Mouse (Mus musculus) megakaryocyte, embryonic 14.5 days (primary cell): ENCODE data around the gene 5730522E02Rik.

Experiments
- FLI1 ChIP-seq: IDR thresholded peaks from 2 replicates; pipeline ENCODE4 v1.6.1; 2012; ENCODE audit warnings: low read length, inconsistent platforms, mixed read lengths
- GATA1 ChIP-seq: IDR thresholded peaks from 3 replicates; pipeline ENCODE4 v1.6.1; 2012; ENCODE audit warnings: mixed read lengths, low read length, inconsistent platforms, borderline replicate concordance

DNA sequence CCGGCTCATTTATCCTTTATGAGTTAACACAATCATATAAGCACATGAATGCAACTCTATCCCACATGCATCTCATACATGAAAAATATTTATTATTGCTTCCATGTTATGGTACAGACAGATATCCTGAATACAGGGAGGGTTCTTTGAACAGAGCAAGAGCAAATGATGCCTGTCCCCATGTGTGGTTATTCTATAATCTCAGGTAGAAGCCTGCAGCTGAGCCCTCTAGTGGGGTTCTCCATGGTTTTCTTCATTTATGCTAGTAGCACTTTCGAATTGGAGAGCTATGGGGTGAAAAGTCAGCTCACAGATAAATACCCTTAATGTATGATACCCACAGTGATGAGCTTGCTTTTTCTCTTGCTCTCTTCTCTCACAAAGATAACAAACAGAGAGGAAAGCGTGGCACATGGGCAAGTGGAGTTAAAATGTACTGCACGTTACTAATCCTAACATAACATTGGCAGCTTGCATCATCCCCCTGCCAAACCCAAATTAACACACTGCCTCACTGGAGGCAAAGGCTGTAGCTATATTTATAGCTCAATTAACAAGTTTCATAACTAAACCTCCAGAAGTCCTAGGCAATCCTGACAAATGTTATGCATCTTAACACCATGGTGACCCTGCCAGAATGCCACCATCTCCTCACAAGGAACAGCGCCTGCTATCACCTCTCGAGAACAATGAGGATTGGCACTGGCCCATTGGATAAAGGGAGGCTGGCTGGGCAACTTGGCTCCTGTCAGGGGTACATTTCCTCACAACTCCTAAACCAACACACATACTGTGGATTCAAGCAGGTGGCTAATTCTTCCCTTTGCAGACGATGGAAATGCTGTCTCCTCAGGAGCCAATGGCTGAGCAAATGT, 494.9 kb downstream of the 5730522E02Rik start:
- TF ChIP-seq GATA1 (no peak), FLI1 (no peak)
